Mouse (Mus musculus) mammary gland, adult 2 months (tissue): ENCODE results near the gene Erbb3. TPM values are rescaled to one million over a fixed set of nuclear protein-coding genes. Genes with fewer than 3 reads are reported as not detected.

Experiments used
- polyA plus RNA-seq: library from polyadenylated mRNA; depleted of rRNA; stranded (reverse); fragments of >200 nt; gene quantifications from 2 replicates; pipeline ENCODE4 v1.2.3, GENCODE M21; 2012; ENCODE audit warnings: low replicate concordance; rRNA removed

Erbb3 gene
- polyA plus RNA-seq: 18.4 and 23.2 TPM in 2 replicates

DNA sequence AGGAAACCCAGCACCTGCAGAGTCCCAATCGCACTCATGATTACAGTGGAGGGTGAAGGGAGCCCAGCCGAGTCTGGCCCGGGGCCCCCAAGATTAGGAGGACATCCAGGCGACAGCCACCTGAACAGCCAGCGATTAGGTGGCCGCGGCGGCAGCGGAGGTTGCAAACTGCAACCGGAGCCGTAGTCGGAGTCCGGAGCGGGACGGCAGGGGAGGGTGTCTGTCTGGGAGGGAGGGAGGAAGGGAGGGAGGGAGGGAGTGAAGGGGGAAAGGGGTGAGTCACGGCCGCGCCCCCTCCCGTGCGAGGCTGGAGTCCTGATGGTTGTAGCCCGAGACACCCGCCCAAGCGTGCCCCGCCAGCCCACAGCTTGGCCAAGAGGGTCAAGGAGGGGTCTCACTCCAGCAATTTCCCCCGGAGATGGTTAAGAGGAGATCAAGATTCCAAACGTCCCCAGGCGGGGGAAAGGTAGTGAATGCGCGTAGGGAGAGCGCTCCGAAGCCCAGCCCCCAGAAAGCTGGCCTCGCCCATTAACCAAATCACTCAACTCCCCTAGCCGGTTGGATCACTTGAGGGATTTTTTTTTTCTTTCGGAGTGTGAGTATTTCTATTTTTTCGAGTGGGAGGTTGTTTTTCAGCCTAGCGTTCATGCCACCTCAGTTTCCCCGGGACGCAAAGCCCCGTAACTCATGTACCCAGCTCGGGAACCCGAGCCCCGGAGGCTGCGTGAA, at the start of gene Erbb3:
TSS of gene Erbb3 (minus strand) at position 189 of the 729 bp plus-strand sequence.

DNA sequence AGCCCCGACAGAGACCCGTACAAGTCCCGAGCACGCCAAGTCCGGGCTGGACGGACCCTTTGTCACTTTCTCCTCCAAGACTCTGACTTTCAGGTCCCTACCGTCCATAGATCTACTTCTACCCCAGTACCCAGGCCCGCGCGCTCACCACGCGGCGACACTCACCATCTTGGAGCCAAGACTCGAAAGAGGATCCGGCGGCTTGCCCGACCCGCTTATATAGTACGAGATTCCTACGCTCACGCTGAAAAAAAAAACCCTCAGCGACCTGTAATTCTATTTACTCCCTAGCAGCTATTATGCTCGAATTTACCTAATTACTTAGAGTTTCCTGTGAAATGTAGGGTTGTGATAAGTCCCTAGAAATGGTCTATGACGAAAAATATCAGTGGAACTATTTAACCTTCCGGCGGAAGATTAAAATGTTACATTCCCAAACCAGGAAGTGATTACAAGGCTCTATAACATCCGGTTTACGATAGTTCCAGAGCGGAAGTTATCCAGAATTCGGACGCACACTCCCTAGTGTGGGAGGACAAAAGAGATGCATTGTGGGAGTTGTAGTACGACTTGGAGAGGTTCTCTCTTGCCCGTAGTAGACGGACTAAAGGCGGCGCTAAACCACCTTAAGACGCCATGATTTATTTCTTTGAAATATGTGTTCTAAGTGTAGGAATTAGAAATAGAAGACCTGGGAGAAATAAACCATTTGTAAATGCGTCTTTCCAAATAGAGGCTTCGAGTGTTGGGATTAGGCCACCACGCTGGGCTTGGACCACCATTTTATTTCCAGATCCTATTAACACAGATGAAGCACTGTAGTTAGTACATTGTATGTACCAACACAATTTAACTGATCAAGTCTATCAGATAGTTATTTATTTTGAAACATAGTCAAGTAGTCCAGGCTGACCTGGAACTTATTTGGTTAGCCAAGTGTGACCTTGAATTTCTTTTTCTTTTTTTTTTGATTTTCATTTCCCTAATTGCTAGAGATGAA, 37.2 kb upstream of the Erbb3 start, which contains the start of gene Rps26:
TSS of gene Rps26 (minus strand) at position 437 of the 1,000 bp plus-strand sequence.

DNA sequence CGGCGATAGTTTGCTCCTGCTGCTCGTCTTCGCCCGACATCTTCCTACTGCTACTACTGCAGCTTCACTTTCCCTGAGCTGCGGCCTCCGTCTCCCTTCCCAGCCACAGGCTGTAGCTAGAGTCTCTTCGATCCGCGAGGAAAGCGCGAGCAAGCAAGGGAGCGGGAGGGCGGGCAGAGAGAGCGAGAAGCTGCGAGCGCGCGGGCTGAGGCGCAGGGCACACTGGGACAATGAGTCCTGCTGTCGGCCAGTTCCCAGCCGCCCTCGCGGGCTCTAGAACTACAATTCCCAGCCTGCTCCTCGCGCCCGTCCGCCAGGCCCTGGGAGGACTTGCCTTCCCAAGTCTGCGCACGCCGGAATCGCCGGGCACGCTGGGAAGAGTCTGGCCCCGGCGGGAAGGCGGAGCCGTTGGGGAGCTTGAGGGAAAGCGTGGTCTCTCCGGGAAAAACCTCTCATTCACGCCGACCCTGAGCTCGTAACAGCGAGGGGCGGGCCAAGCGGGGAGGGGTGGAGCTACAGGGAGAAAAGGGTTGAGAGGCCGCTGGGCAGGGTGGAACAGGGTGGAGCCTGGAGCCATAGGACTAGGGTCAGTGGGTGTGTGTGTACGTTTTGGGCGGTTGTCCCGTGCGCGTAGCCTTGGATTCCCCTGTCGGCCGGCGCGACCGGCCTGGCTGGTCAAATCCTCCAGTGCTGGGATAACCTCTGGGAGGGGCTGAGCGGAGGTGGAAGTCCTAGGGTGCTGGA, 23.5 kb downstream of the Erbb3 start, which contains the start of gene Pa2g4:
TSS of gene Pa2g4 (minus strand) at position 200 of the 744 bp plus-strand sequence.

DNA sequence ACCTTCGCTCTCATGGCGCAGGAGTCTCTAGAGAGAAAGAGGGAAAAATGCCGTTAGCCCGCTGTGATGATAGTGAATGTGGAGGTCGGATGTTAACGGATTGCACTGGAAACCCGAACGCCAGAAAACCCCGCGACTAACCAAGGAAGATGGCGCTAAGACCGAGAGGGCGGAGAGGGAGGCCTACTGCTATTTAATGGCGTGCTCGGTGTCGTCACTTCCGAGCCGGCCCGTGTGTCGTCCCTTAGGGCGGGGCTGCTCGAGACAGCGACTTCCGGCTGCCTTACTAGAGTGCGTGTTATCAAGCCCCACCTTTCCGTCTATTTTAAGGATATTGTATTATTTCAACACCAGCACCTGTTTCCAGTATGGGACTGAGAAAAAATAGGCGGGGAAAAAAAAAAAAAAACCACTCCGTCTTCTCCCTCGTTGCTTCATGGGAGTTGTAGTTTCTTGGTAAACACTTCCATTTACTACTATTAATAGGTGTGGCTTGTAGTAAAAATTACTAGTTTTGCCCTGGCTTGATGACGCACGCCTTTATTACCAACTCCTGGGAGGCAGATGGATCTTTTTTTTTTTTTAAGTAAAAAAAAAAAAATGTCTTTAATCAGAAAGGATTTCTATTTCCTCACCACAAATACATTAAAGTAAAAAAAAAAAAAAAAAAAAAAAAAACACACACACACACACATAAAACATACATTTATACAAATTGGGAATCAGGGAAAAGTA, 40.3 kb downstream of the Erbb3 start, which contains the start of gene Rpl41:
TSS of gene Rpl41 (minus strand) at position 359 of the 735 bp plus-strand sequence.

GRCm38 (mm10) chr10:128547361-128548032, 42.0 kb downstream of the Erbb3 start, which contains the start of gene Zc3h10:
Gene Zc3h10, minus strand, starts transcription at chr10:128547774.

DNA sequence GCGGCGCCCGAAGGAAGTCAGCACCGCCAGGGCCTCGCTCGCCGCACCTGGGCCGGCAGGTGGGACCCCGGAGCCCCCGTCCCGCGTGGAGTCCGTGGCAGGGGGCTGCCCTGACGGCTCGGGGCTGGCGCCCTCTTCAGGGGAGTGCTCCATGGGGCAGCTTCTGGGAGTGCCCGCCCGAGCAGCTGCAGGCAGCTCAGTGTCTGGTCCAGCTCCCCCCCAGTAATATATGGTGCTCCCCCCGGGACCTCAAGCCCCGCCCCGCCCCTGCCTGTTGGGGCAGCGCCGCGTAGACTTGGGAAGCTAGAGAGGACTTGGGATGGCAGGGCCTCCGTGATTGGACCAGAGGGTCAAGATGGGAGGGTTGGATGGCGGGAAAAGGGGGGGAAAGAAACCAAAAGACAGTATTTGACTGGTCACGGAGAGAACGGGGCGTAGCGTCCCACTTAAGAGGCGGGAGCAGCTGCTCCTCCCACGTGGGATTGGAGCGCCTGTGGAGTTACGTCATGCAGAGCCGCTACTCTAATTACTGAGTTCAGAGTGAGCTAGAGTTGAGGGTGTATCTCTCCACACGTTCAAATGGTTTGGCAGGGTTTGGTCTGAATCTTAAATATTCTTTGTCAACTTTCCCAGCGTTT, 63.7 kb downstream of the Erbb3 start, which contains the start of gene Esyt1:
TSS of gene Esyt1 (minus strand) at position 201 of the 638 bp plus-strand sequence.

Other genes with a start within 250 kb of the Erbb3 start
- gene Coq10a, start 220.7 kb downstream of the Erbb3 start, polyA plus RNA-seq: 41.6 and 171 TPM in 2 replicates
- 35.8 and 39.3 TPM in 2 replicates for gene Ankrd52, start 212.5 kb downstream of the Erbb3 start, polyA plus RNA-seq
- gene Slc39a5, start 188.4 kb downstream of the Erbb3 start, polyA plus RNA-seq: not detected in 2 replicates
- gene Nabp2, start 178.2 kb downstream of the Erbb3 start, polyA plus RNA-seq: 27.6 and 30.5 TPM in 2 replicates
- 25.5 and 28.2 TPM in 2 replicates for gene Rnf41, start 178.0 kb downstream of the Erbb3 start, polyA plus RNA-seq
- 114 and 152 TPM in 2 replicates for gene Smarcc2, start 130.4 kb downstream of the Erbb3 start, polyA plus RNA-seq
- 431 and 667 TPM in 2 replicates for gene Myl6, start 95.5 kb downstream of the Erbb3 start, polyA plus RNA-seq
- gene Myl6b, start 91.0 kb downstream of the Erbb3 start, polyA plus RNA-seq: 6.0 and 6.7 TPM in 2 replicates
- 153 and 220 TPM in 2 replicates for gene Esyt1, start 63.8 kb downstream of the Erbb3 start, polyA plus RNA-seq
- 11.5 and 20.7 TPM in 2 replicates for gene Zc3h10, start 41.9 kb downstream of the Erbb3 start, polyA plus RNA-seq
- gene Rpl41, start 40.3 kb downstream of the Erbb3 start, polyA plus RNA-seq: 1,017 and 1,401 TPM in 2 replicates
- 13.1 and 25.5 TPM in 2 replicates for gene Pa2g4, start 23.7 kb downstream of the Erbb3 start, polyA plus RNA-seq
- gene Rps26, start 37.1 kb upstream of the Erbb3 start, polyA plus RNA-seq: 680 and 886 TPM in 2 replicates
- 3.6 and 4.9 TPM in 2 replicates for gene Ikzf4, start 56.3 kb upstream of the Erbb3 start, polyA plus RNA-seq
- gene Suox, start 84.4 kb upstream of the Erbb3 start, polyA plus RNA-seq: 15.0 and 36.9 TPM in 2 replicates
- 65.8 and 127 TPM in 2 replicates for gene Rab5b, start 106.6 kb upstream of the Erbb3 start, polyA plus RNA-seq
- 1.0 and 2.3 TPM in 2 replicates for gene Pmel, start 114.5 kb upstream of the Erbb3 start, polyA plus RNA-seq
- gene Cdk2, start 115.4 kb upstream of the Erbb3 start, polyA plus RNA-seq: 18.0 and 31.1 TPM in 2 replicates
- 113 and 118 TPM in 2 replicates for gene Dgka, start 155.2 kb upstream of the Erbb3 start, polyA plus RNA-seq
- gene Pym1, start 158.2 kb upstream of the Erbb3 start, polyA plus RNA-seq: 21.3 and 30.1 TPM in 2 replicates
- 27.6 and 57.1 TPM in 2 replicates for gene Mmp19, start 201.3 kb upstream of the Erbb3 start, polyA plus RNA-seq
- gene Dnajc14, start 214.4 kb upstream of the Erbb3 start, polyA plus RNA-seq: 11.9 and 12.7 TPM in 2 replicates
- 26.8 and 30.4 TPM in 2 replicates for gene Tmem198b, start 214.7 kb upstream of the Erbb3 start, polyA plus RNA-seq
- 3.2 and 13.4 TPM in 2 replicates for gene Sarnp, start 227.7 kb upstream of the Erbb3 start, polyA plus RNA-seq
- gene Ormdl2, start 232.0 kb upstream of the Erbb3 start, polyA plus RNA-seq: 33.3 and 73.8 TPM in 2 replicates